In the genomic region with DNA sequence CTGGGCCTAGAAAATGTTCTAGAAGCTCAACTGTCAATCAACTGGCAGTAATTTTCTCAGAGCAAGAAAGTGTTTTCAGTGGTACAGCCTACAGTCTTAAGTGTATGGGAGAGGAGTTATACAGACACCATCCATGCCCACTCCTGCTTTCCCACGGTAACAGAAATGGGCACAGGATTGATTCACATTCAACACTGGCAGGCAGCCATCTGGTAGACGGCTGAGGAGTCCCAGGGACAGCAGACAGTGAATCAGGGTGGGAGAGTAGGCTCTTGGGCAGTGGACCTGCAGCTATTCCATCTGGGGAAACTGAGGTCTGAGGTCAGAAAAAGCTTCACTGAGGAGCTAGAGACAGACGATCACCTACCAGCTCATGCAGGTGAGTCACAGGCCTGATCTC, we compare ENCODE assay signal across 12 mouse cellular contexts.
"Had no signal": no experiment of that assay in that cellular context is flagged by ENCODE, and none has a peak within 500 bp of the region (broad histone marks: within the 10 kb centered on the region; RNA-seq: fewer than 3 reads in every experiment).

No protein-coding gene starts in this region.

- DNase-seq: retina, postnatal 1 day; right cerebral cortex, adult 18-20 months; right cerebral cortex, postnatal 14 days; right cerebral cortex, postnatal 25 days; right cerebral cortex, postnatal 4 days; spleen, adult 18-20 months; thymus, adult 18-20 months; thymus, adult 2 months; thymus, postnatal 14 days; thymus, postnatal 25 days; thymus, postnatal 36 days; thymus, postnatal 4 days had no signal
